Mouse (Mus musculus): ENCODE results near the gene Akap13. TPM values are rescaled to one million over a fixed set of nuclear protein-coding genes. Genes with fewer than 3 reads are reported as not detected.
A peak's percentile ranks its signal among the peaks of the same experiment; 100 is the strongest.

The Akap13 gene
- polyA plus RNA-seq, 1 experiment from 2014 or later, result 25.8 TPM

DNA sequence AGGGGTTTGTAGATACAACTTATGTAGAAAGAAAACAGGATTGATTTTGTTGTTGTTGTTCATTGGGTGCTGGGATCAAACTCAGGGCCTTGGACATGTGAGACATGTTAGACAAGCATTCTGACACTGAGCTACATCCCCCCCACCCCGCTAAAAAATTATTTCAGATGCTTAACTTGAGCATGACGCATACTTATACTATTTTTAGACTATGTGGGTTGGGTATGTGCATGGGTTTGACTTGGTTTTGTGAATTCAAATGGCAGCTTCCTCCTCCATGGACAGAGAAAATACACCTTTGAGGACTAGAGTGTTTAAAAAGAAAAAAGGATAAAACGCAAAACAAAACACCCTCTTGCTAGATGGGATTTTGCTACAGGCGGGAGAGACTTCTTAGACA lies 26.4 kb upstream of the Akap13 start:
- WGBS, result 88% methylated on average over 4 of the region's 4 CpGs
- H3K27me3 ChIP-seq (replicated peaks), result no peaks in the 10 kb centered on the region
- H3K4me2 ChIP-seq (replicated peaks), result no peak overlapping the region
- no peak for ATAC-seq (ENCODE audit: low FRiP score, low read depth)
- no peak overlapping the region for H3K9ac ChIP-seq
- no peak overlapping the region for H3K4me3 ChIP-seq
- no peak overlapping the region for H3K27ac ChIP-seq
- no peaks in the 10 kb centered on the region for H3K9me3 ChIP-seq
- H3K4me1 ChIP-seq, result no peaks in the 10 kb centered on the region
- H3K36me3 ChIP-seq, result no peaks in the 10 kb centered on the region

DNA sequence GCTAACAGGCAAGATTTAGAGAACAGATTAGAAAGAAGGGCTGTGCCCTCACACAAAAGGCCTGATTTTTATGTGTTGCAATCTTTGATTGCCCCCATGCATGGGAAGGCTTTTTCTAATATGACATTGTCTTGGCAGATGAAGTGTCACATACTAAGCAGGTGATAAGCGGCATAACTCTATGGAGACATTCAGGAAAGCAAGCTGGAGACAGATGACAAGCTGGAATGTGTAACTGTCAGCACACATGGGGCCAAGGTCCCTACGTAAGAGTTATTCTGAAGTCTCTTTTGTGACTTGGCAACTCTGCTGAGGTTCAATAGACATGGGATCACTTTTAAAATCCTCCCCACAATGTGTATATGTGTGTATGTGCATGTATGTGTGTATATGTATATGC lies 24.8 kb upstream of the Akap13 start:
- ATAC-seq (ENCODE audit: low FRiP score, low read depth), result no peak
- H3K9me3 ChIP-seq, result no peaks in the 10 kb centered on the region
- no peaks in the 10 kb centered on the region for H3K36me3 ChIP-seq
- H3K9ac ChIP-seq, result no peak overlapping the region
- no peaks in the 10 kb centered on the region for H3K4me1 ChIP-seq
- H3K27me3 ChIP-seq (replicated peaks), result no peaks in the 10 kb centered on the region
- 86% methylated on average over 2 of the region's 2 CpGs for WGBS
- no peak overlapping the region for H3K4me3 ChIP-seq
- H3K27ac ChIP-seq, result no peak overlapping the region
- no peak overlapping the region for H3K4me2 ChIP-seq (replicated peaks)

DNA sequence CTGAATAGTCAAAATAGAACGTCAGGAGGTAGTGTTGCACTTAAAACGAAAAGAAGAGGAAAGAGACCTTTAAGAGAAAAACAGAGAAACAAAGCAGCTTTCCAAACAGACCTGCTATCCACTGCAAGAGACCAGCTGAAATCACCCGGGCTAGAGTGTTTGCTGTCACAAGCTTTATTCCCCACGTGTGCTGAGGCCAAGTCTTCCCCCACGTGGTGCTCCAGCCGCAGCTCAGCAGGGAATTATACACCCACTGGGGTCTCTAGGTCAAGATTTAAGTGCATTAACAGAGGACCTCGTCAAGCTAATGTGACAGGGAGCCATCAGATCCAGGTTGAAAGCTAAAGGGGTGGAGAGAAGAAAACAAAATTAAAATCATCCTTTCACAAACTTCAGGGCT lies 24.3 kb upstream of the Akap13 start:
- Histone ChIP-seq H3K9me3 (no peaks in the 10 kb centered on the region), H3K36me3 (no peaks in the 10 kb centered on the region), H3K9ac (no peak overlapping the region), H3K4me1 (no peaks in the 10 kb centered on the region), H3K4me3 (no peak overlapping the region), H3K27ac (no peak overlapping the region), H3K27me3 (replicated peaks) (no peaks in the 10 kb centered on the region), H3K4me2 (replicated peaks) (no peak overlapping the region)
- WGBS, result 36% methylated on average over 7 of the region's 7 CpGs
- no peak for ATAC-seq (ENCODE audit: low FRiP score, low read depth)

DNA sequence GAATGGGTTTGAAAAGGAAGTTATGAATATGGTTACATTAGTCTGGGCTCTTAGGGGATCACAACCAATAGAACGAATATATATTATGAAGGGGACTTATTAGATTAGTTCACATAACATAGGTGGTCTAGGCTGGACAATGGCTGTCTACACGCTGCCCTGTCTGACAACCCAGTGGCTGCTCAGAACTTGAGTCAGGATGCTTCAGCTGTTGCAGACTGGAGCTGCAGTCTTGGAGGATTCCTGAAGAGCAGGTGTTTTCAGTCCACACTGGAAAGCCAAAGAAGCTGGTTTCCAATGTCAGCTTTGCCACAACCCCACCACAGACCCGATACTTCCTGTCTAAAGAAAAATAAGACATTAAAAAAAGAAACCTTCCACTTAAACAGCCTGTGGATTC lies 23.3 kb upstream of the Akap13 start:
- H3K4me3 ChIP-seq, result no peak overlapping the region
- H3K4me2 ChIP-seq (replicated peaks), result no peak overlapping the region
- H3K9ac ChIP-seq, result no peak overlapping the region
- no peaks in the 10 kb centered on the region for H3K36me3 ChIP-seq
- 79% methylated on average over 3 of the region's 3 CpGs for WGBS
- ATAC-seq (ENCODE audit: low FRiP score, low read depth), result no peak
- no peak overlapping the region for H3K27ac ChIP-seq
- H3K27me3 ChIP-seq (replicated peaks), result no peaks in the 10 kb centered on the region
- H3K9me3 ChIP-seq, result no peaks in the 10 kb centered on the region
- H3K4me1 ChIP-seq, result no peaks in the 10 kb centered on the region

DNA sequence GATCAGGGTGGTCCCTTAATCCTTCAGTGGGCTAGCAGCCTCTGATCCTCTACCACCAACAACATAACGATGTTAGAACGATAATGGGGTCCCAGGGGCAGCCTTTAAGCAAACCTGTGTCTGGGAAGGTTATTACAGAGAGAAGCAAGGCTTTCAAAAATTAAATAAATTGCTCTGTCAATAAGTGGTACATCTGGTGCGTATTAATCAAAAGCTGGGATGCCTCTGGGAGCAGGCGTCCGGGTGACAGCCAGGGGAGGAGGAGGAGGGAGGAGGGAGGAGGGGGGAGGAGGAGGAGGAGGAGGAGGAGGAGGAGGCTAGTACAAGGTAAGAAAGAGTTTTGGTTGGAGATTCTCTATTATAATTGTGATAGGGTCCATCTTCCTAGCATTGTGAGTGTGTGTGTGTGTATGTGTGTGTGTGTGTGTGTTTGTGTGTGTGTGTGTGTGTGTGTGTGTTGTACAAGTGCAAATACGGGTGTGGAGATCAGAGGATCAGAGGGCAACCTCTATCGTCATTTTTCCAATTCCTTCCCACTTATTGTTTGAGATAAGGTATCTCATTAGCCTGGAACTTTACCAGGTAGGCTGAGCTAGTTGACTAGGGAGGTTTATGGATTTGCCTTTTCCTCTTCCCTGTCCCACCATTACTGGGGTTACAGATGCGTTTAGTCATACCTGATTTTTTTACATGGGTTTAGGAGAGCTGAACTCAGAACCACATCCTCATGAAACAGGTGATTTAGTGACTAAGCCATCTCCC lies 18.7 kb upstream of the Akap13 start:
- no peaks in the 10 kb centered on the region for H3K9me3 ChIP-seq
- H3K4me3 ChIP-seq, result no peak overlapping the region
- 65% methylated on average over 8 of the region's 8 CpGs for WGBS
- no peak for ATAC-seq (ENCODE audit: low FRiP score, low read depth)
- H3K27ac ChIP-seq, result no peak overlapping the region
- H3K9ac ChIP-seq, result no peak overlapping the region
- H3K36me3 ChIP-seq, result no peaks in the 10 kb centered on the region
- no peaks in the 10 kb centered on the region for H3K4me1 ChIP-seq
- no peak overlapping the region for H3K4me2 ChIP-seq (replicated peaks)
- no peaks in the 10 kb centered on the region for H3K27me3 ChIP-seq (replicated peaks)

DNA sequence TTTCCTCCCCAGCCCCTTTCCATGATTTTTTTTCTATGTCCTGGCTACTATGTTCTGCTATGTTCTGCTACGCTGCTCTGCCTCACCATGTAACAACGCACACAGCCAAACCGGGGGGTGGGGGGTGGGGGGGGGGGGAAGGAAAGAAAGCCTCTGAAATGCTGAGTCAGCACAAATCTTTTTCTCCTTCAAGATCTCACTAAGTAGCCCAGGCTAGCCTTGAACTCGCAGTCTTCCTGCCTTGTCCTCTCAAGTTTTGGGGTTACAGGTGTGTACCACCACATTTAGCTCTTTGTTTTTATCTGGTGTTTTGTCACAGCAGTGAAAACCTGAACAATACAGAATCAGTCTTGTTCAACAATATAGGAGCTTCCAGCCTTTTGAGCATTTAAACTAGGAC lies 15.8 kb upstream of the Akap13 start:
- WGBS, result 86% methylated on average over 4 of the region's 4 CpGs
- Histone ChIP-seq H3K4me3 (no peak overlapping the region), H3K9ac (no peak overlapping the region), H3K27ac (no peak overlapping the region), H3K36me3 (no peaks in the 10 kb centered on the region), H3K27me3 (replicated peaks) (no peaks in the 10 kb centered on the region), H3K4me2 (replicated peaks) (no peak overlapping the region), H3K4me1 (no peaks in the 10 kb centered on the region), H3K9me3 (0 out of 2 replicates have a peak, but pooled peaks cover 3% of the 10 kb centered on the region)
- no peak for ATAC-seq (ENCODE audit: low FRiP score, low read depth)

DNA sequence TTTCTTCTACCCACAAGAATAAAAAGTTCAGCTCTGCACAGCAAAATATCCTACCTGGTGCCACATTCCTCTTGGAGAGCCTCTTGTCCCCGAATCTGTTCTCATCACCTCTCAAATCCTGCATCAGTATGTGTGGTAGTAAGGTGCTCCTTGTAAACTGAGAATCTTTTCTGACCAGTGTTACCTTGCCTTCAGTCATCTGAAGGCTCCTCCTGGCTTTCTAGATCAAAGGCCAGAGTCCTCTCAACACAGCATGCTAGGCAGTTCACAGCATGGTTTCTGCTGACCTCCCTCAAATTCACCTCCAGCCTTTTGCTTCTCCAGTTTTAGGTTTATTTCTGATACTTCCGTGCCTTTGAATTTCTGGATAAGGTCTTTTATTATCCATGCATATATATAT lies 15.1 kb upstream of the Akap13 start:
- H3K27ac ChIP-seq, result no peak overlapping the region
- H3K36me3 ChIP-seq, result no peaks in the 10 kb centered on the region
- 63% methylated on average over 2 of the region's 2 CpGs for WGBS
- no peak for ATAC-seq (ENCODE audit: low FRiP score, low read depth)
- H3K4me1 ChIP-seq, result no peaks in the 10 kb centered on the region
- H3K9me3 ChIP-seq, result 0 out of 2 replicates have a peak, but pooled peaks cover 3% of the 10 kb centered on the region
- H3K27me3 ChIP-seq (replicated peaks), result no peaks in the 10 kb centered on the region
- no peak overlapping the region for H3K4me3 ChIP-seq
- no peak overlapping the region for H3K4me2 ChIP-seq (replicated peaks)
- H3K9ac ChIP-seq, result no peak overlapping the region

DNA sequence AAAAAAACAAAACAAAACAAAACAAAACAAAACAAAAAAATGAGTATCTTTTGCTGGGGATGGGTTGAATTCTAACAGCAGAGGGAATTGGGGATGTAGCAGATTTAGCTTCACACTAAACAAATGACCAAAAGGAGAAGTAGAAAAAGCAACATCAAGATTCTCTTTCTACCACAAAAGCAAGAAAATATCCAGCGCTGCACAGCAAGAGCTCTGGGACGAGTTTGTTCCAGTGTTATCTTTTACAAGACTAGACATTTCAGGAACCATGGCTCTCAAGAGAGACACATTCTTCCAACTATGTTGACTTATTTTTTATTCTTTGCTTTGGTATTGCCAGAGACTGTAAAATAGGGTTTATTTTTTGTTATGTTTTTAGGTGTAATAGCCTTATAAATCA lies 13.4 kb upstream of the Akap13 start:
- no peak overlapping the region for H3K9ac ChIP-seq

DNA sequence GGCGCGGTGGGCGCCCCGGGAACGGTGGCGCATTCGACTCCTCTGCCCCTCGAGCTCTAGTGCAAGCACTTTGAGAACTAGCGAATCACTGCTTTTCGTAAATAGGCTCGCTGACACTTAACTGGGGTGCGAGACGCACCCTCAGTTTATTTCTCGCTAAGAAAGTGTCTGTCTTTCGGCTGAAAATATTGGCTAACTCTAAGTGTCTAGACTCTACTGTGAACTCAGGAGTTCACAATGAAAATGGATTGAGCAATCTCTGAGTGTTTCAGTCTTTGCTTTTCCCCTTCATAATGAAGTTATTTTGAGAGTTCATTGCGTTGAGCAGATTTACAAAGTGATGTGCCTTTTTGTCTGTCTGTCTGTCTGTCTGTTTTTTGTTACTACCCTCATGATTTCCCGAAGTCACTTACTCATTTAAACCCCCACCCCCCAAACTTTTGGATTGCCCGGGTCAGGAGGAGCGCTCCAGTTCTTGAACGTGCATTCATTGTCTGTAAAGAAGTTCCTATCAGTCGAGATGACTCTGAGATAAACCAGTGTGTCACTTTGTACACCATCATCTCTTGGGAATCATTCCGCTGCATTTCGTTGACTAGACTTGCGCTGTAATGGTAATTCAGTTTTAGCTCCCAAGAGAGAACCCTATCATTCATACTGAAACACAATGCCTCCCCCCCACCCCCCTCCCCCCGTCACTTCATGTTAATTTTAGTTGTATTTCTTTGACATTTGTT lies 986 bp downstream of the Akap13 start:
- H3K9ac ChIP-seq, result peak overlapping the region; percentile 88
- ATAC-seq (ENCODE audit: low FRiP score, low read depth), result no peak
- no peaks in the 10 kb centered on the region for H3K9me3 ChIP-seq
- peak overlapping the region; percentile 89 for H3K27ac ChIP-seq
- H3K36me3 ChIP-seq, result no peaks in the 10 kb centered on the region
- H3K4me2 ChIP-seq (replicated peaks), result peak overlapping the region; percentile 74
- H3K4me3 ChIP-seq, result peak overlapping the region; percentile 82
- H3K4me1 ChIP-seq, result peaks cover 8% of the 10 kb centered on the region
- no peaks in the 10 kb centered on the region for H3K27me3 ChIP-seq (replicated peaks)
- WGBS, result 2% methylated on average over 24 of the region's 25 CpGs

More for the DNA sequence above, 13.4 kb upstream of the Akap13 start:
- 0 out of 2 replicates have a peak, but pooled peaks cover 3% of the 10 kb centered on the region for H3K9me3 ChIP-seq
- no peak overlapping the region for H3K27ac ChIP-seq
- no peak overlapping the region for H3K4me3 ChIP-seq
- H3K4me2 ChIP-seq (replicated peaks), result no peak overlapping the region
- H3K4me1 ChIP-seq, result no peaks in the 10 kb centered on the region
- H3K36me3 ChIP-seq, result no peaks in the 10 kb centered on the region
- no peaks in the 10 kb centered on the region for H3K27me3 ChIP-seq (replicated peaks)
- 86% methylated on average over 2 of the region's 2 CpGs for WGBS
- no peak for ATAC-seq (ENCODE audit: low FRiP score, low read depth)

DNA sequence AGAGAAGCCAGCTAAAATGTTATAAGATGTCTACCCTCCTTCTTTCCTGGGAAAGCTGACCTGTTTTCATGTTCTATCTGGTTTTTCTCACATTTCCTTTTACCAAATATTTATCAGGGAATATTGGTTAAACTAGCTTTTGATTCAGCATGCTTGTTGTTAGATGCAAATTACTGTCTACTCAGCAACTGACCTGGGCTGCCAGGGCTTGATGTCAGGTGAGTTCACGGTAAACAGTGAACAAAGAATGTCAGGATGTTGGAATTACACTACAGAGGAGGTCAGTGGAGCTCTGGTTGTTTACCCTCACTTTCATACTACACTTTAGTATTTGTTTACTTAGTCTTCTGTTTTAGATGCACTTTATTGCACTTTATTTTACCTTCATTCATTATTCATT lies 5.0 kb downstream of the Akap13 start:
- Histone ChIP-seq H3K36me3 (no peaks in the 10 kb centered on the region), H3K27ac (no peak overlapping the region), H3K4me1 (peaks cover 8% of the 10 kb centered on the region), H3K27me3 (replicated peaks) (no peaks in the 10 kb centered on the region), H3K9ac (no peak overlapping the region), H3K4me2 (replicated peaks) (no peak overlapping the region), H3K9me3 (no peaks in the 10 kb centered on the region), H3K4me3 (no peak overlapping the region)
- 87% methylated on average over 1 of the region's 1 CpGs for WGBS
- no peak for ATAC-seq (ENCODE audit: low FRiP score, low read depth)

DNA sequence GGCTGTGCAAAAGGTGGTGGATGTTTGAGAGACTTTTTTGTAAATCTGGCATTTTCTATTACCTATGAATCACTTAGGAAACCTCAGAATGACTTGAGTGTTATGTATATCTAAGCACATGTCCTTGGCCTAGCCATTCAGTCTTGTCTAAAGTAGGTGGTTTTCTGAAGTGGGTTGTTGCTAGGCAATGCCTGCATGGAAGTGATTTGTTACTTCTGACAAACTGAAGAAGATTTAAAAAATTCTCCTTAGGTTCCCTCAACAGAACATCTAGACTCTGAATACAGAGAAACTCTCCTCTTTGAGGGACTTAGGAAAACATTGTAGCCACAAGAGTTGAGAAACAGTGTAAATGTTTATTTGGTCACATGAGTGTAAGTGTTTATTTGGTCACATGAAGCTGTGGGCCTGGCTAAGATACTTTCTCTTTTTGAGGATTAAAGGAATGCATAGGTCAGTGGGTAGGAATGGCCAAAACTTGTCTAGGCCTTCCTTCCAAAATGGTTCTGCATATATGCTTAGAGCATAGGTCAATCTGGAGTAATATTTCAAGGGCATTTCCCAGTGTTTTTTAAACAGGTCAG lies 8.3 kb downstream of the Akap13 start:
- ATAC-seq (ENCODE audit: low FRiP score, low read depth), result no peak
- Histone ChIP-seq H3K36me3 (no peaks in the 10 kb centered on the region), H3K27ac (no peak overlapping the region), H3K4me1 (no peaks in the 10 kb centered on the region), H3K9me3 (no peaks in the 10 kb centered on the region), H3K4me3 (no peak overlapping the region), H3K27me3 (replicated peaks) (no peaks in the 10 kb centered on the region), H3K9ac (no peak overlapping the region), H3K4me2 (replicated peaks) (no peak overlapping the region)

DNA sequence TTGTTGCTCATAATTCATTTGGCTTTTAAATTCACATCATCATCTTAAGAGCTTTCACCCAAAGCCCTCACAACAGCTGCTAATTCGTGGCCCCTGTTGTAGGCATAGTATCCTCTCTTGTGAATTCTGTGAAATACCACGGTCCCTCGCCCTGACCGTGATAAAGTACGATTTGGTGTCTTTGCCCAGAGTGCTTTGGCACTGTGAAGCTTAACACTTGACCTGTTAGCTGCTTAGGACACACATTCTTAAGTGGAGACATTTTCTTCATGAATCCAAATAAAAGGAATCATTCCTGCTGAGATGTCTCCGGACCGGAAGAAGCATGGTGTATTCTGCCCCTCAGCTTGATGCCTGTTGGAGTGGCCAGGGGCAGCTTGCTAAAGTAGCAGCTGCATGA lies 12.5 kb downstream of the Akap13 start:
- 78% methylated on average over 7 of the region's 7 CpGs for WGBS
- H3K4me3 ChIP-seq, result no peak overlapping the region
- H3K27ac ChIP-seq, result no peak overlapping the region
- no peaks in the 10 kb centered on the region for H3K9me3 ChIP-seq
- no peaks in the 10 kb centered on the region for H3K27me3 ChIP-seq (replicated peaks)
- no peak overlapping the region for H3K4me2 ChIP-seq (replicated peaks)
- H3K4me1 ChIP-seq, result peaks cover 5% of the 10 kb centered on the region
- ATAC-seq (ENCODE audit: low FRiP score, low read depth), result no peak
- no peak overlapping the region for H3K9ac ChIP-seq
- no peaks in the 10 kb centered on the region for H3K36me3 ChIP-seq
